Mouse (Mus musculus) left cerebral cortex, adult 11 months (tissue): ENCODE data around the gene Olfr661.

Source experiments
- DNase-seq: peaks from one replicate; pipeline ENCODE4 v3.0.0; 2022; ENCODE audit warnings: low spot score

The Olfr661 gene

GRCm38 (mm10) chr7:104686201-104686600, at the start of gene Olfr661:
Olfr661 (plus strand) TSS chr7:104686501.
- no peak for DNase-seq

- DNase-seq: peak; percentile 4
These were observed 39.3 kb upstream of the Olfr661 start, which contains the start of gene Olfr658 for GRCm38 (mm10) chr7:104646841-104647482. Olfr658 (minus strand) TSS chr7:104647305.

GRCm38 (mm10) chr7:104666453-104666852, 19.8 kb upstream of the Olfr661 start, which contains the start of gene Olfr659:
Olfr659 (plus strand) TSS chr7:104666753.
- no peak for DNase-seq
